Mouse (Mus musculus): ENCODE measurements around the gene Bcl2l12. TPM values are rescaled to one million over a fixed set of nuclear protein-coding genes. Genes with fewer than 3 reads are reported as not detected.
A peak's percentile ranks its signal among the peaks of the same experiment; 100 is the strongest.

Gene Bcl2l12
- 12.3 and 13.7 TPM in 2 replicates for polyA plus RNA-seq (2015; fragmentation: Nextera tagmentation; extraction: Ambion mirVana)

DNA sequence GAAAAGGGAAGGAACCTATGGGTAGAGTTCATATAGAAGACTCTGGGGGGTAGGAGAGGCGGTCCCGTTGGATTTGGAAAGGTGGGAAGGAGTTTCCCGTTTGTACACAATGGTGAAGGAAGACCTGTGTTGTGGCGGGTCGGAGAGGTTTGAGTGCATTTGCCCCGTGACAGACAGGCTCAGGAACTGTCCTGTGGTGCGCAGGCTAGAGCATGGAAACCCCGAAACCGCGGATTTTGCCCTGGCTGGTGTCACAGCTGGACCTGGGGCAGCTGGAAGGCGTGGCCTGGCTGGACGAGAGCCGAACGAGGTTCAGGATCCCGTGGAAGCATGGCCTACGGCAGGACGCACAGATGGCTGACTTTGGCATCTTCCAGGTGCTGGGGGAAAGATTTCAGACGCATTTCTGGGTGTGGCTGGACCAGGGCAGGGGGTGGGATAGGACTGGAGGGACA, at the start of gene Bcl2l12:
Gene Bcl2l12 (minus strand): TSS at position 212 of the 455 bp plus-strand sequence.
- H3K36me3 ChIP-seq (replicated peaks) = peaks cover 64% of the 10 kb centered on the region
- peak within 1 kb of the TSS; percentile 67 for H3K4me3 ChIP-seq (replicated peaks)
- ATAC-seq (ENCODE audit: insufficient read depth) = no peak
- peak within 1 kb of the TSS; percentile 92 for H3K4me2 ChIP-seq
- H3K27me3 ChIP-seq = no peaks in the 10 kb centered on the region
- peak within 1 kb of the TSS; percentile 93 for H3K27ac ChIP-seq (replicated peaks)
- peaks cover 43% of the 10 kb centered on the region for H3K4me1 ChIP-seq (replicated peaks)
- peak within 1 kb of the TSS; percentile 76 for H3K9ac ChIP-seq
- WGBS (ENCODE audit: insufficient replicate concordance) = under 1% methylated on average over 18 of the region's 18 CpGs
- no peaks in the 10 kb centered on the region for H3K9me3 ChIP-seq (replicated peaks)

GRCm38 (mm10) chr7:45047491-45047890, 49.0 kb upstream of the Bcl2l12 start:
- no peaks in the 10 kb centered on the region for H3K27me3 ChIP-seq
- peaks cover 25% of the 10 kb centered on the region for H3K4me1 ChIP-seq (replicated peaks)
- H3K9me3 ChIP-seq (replicated peaks) = no peaks in the 10 kb centered on the region
- no peak overlapping the region for H3K27ac ChIP-seq (replicated peaks)
- ATAC-seq (ENCODE audit: insufficient read depth) = no peak
- 90% methylated on average over 14 of the region's 14 CpGs for WGBS (ENCODE audit: insufficient replicate concordance)
- no peak overlapping the region for H3K9ac ChIP-seq
- peaks cover 84% of the 10 kb centered on the region for H3K36me3 ChIP-seq (replicated peaks)
- no peak overlapping the region for H3K4me3 ChIP-seq (replicated peaks)
- no peak overlapping the region for H3K4me2 ChIP-seq

DNA sequence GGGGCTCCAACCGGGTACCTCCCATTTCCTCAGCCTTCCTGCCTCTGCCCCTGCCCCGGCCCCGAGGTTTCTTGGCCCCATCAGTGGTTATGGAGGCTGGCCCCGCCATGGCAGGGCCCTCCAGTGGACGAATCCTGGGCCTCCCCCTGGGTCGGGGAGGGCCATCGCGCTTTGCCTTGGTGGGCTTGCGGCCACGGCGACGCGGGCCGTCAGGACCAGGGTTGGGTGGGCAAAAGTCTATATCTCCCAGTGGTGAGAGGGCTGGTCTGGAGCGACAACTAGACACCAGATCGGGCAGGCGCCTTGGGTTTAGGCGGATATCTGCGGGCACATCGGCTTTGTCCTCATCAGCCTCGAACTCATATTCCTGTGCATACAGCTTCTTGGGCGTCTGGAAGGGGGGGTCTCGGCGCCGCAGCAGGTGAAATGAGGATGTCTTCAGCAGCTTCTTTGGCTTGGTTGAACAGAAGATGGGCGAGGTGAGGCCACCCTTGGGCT, 48.4 kb upstream of the Bcl2l12 start:
- no peaks in the 10 kb centered on the region for H3K9me3 ChIP-seq (replicated peaks)
- H3K4me3 ChIP-seq (replicated peaks) = no peak overlapping the region
- H3K4me2 ChIP-seq = no peak overlapping the region
- H3K27ac ChIP-seq (replicated peaks) = no peak overlapping the region
- peaks cover 90% of the 10 kb centered on the region for H3K36me3 ChIP-seq (replicated peaks)
- no peaks in the 10 kb centered on the region for H3K27me3 ChIP-seq
- no peak for ATAC-seq (ENCODE audit: insufficient read depth)
- WGBS (ENCODE audit: insufficient replicate concordance) = 88% methylated on average over 26 of the region's 26 CpGs
- peaks cover 20% of the 10 kb centered on the region for H3K4me1 ChIP-seq (replicated peaks)
- no peak overlapping the region for H3K9ac ChIP-seq

GRCm38 (mm10) chr7:45045741-45046140, 47.2 kb upstream of the Bcl2l12 start:
- Histone ChIP-seq H3K9ac (no peak overlapping the region), H3K27ac (replicated peaks) (no peak overlapping the region), H3K4me3 (replicated peaks) (no peak overlapping the region), H3K4me2 (no peak overlapping the region), H3K9me3 (replicated peaks) (no peaks in the 10 kb centered on the region), H3K4me1 (replicated peaks) (peaks cover 8% of the 10 kb centered on the region), H3K27me3 (no peaks in the 10 kb centered on the region), H3K36me3 (replicated peaks) (peaks cover 97% of the 10 kb centered on the region)
- WGBS (ENCODE audit: insufficient replicate concordance) = 89% methylated on average over 22 of the region's 22 CpGs
- ATAC-seq (ENCODE audit: insufficient read depth) = no peak

DNA sequence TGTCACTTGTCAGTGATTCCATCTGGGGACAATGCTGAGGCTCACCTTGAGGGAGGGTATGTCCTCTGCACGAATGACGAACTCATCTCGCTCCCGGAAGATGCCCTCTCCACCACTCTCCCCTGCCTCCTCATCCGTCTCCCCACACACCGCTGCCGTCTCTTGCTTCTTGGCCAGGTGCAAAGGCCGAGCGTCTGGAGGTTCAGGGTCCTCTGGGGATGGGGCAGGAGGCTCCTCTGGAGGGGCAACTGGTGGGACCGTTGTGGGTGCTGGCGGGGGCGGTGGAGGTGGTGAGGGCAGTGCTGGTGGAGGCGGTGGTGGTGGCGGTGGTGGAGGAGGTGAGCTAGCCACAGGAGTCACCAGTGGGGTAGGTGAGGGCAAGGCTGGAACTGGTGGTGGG, 44.8 kb upstream of the Bcl2l12 start:
- Histone ChIP-seq H3K36me3 (replicated peaks) (peaks cover 97% of the 10 kb centered on the region), H3K27me3 (no peaks in the 10 kb centered on the region), H3K27ac (replicated peaks) (no peak overlapping the region), H3K9me3 (replicated peaks) (no peaks in the 10 kb centered on the region), H3K4me2 (no peak overlapping the region), H3K4me1 (replicated peaks) (0 out of 2 replicates have a peak, but pooled peaks cover under 1% of the 10 kb centered on the region), H3K9ac (no peak overlapping the region), H3K4me3 (replicated peaks) (no peak overlapping the region)
- WGBS (ENCODE audit: insufficient replicate concordance) = 91% methylated on average over 14 of the region's 14 CpGs
- ATAC-seq (ENCODE audit: insufficient read depth) = no peak

DNA sequence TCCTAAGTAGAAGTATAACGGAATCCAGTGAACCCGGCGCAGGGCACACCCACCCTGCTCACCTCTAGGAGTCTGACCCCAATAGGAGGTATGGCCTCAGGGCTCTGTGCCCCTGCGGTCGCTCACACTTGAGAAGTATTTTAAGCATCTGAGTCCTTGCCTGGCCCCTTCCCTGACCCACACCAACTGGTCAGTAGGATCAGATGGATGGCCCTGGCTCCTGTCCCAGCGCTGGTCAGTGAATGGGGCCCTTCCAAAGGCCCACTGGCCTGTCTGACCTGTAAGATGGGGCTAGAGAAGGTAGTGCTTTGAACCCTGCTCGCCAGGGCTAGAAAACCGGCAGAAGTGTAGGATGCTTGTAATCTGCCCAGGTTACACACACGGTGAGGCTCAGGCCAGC, 42.3 kb upstream of the Bcl2l12 start:
- Histone ChIP-seq H3K9ac (no peak overlapping the region), H3K27ac (replicated peaks) (no peak overlapping the region), H3K36me3 (replicated peaks) (peaks cover 97% of the 10 kb centered on the region), H3K4me3 (replicated peaks) (no peak overlapping the region), H3K27me3 (no peaks in the 10 kb centered on the region), H3K4me1 (replicated peaks) (0 out of 2 replicates have a peak, but pooled peaks cover 6% of the 10 kb centered on the region), H3K4me2 (no peak overlapping the region), H3K9me3 (replicated peaks) (no peaks in the 10 kb centered on the region)
- no peak for ATAC-seq (ENCODE audit: insufficient read depth)
- 82% methylated on average over 9 of the region's 9 CpGs for WGBS (ENCODE audit: insufficient replicate concordance)

GRCm38 (mm10) chr7:45038411-45038810, 39.9 kb upstream of the Bcl2l12 start:
- H3K9ac ChIP-seq = no peak overlapping the region
- ATAC-seq (ENCODE audit: insufficient read depth) = no peak
- H3K4me2 ChIP-seq = no peak overlapping the region
- H3K9me3 ChIP-seq (replicated peaks) = no peaks in the 10 kb centered on the region
- no peaks in the 10 kb centered on the region for H3K27me3 ChIP-seq
- H3K36me3 ChIP-seq (replicated peaks) = peaks cover 98% of the 10 kb centered on the region
- 0 out of 2 replicates have a peak, but pooled peaks cover 6% of the 10 kb centered on the region for H3K4me1 ChIP-seq (replicated peaks)
- no peak overlapping the region for H3K4me3 ChIP-seq (replicated peaks)
- 81% methylated on average over 9 of the region's 9 CpGs for WGBS (ENCODE audit: insufficient replicate concordance)
- H3K27ac ChIP-seq (replicated peaks) = no peak overlapping the region

GRCm38 (mm10) chr7:45037720-45038361, 39.3 kb upstream of the Bcl2l12 start:
- H3K27ac ChIP-seq (replicated peaks) = no peak overlapping the region
- no peak overlapping the region for H3K4me2 ChIP-seq
- ATAC-seq (ENCODE audit: insufficient read depth) = 0 out of 2 replicates have a peak, but pooled peaks have one; percentile 51
- peaks cover 98% of the 10 kb centered on the region for H3K36me3 ChIP-seq (replicated peaks)
- H3K4me3 ChIP-seq (replicated peaks) = no peak overlapping the region
- 48% methylated on average over 7 of the region's 7 CpGs for WGBS (ENCODE audit: insufficient replicate concordance)
- H3K4me1 ChIP-seq (replicated peaks) = 0 out of 2 replicates have a peak, but pooled peaks cover 6% of the 10 kb centered on the region
- no peaks in the 10 kb centered on the region for H3K9me3 ChIP-seq (replicated peaks)
- no peaks in the 10 kb centered on the region for H3K27me3 ChIP-seq
- no peak overlapping the region for H3K9ac ChIP-seq

GRCm38 (mm10) chr7:45036702-45037101, 38.2 kb upstream of the Bcl2l12 start:
- WGBS (ENCODE audit: insufficient replicate concordance) = 71% methylated on average over 11 of the region's 11 CpGs
- Histone ChIP-seq H3K9ac (no peak overlapping the region), H3K27ac (replicated peaks) (no peak overlapping the region), H3K36me3 (replicated peaks) (peaks cover 98% of the 10 kb centered on the region), H3K4me1 (replicated peaks) (0 out of 2 replicates have a peak, but pooled peaks cover 6% of the 10 kb centered on the region), H3K27me3 (no peaks in the 10 kb centered on the region), H3K4me2 (no peak overlapping the region), H3K9me3 (replicated peaks) (no peaks in the 10 kb centered on the region), H3K4me3 (replicated peaks) (no peak overlapping the region)
- ATAC-seq (ENCODE audit: insufficient read depth) = no peak

GRCm38 (mm10) chr7:45035631-45036030, 37.1 kb upstream of the Bcl2l12 start:
- Histone ChIP-seq H3K27me3 (no peaks in the 10 kb centered on the region), H3K27ac (replicated peaks) (no peak overlapping the region), H3K4me2 (no peak overlapping the region), H3K4me3 (replicated peaks) (no peak overlapping the region), H3K4me1 (replicated peaks) (0 out of 2 replicates have a peak, but pooled peaks cover 6% of the 10 kb centered on the region), H3K9ac (no peak overlapping the region), H3K36me3 (replicated peaks) (peaks cover 99% of the 10 kb centered on the region), H3K9me3 (replicated peaks) (no peaks in the 10 kb centered on the region)
- ATAC-seq (ENCODE audit: insufficient read depth) = no peak
- WGBS (ENCODE audit: insufficient replicate concordance) = 68% methylated on average over 3 of the region's 3 CpGs

DNA sequence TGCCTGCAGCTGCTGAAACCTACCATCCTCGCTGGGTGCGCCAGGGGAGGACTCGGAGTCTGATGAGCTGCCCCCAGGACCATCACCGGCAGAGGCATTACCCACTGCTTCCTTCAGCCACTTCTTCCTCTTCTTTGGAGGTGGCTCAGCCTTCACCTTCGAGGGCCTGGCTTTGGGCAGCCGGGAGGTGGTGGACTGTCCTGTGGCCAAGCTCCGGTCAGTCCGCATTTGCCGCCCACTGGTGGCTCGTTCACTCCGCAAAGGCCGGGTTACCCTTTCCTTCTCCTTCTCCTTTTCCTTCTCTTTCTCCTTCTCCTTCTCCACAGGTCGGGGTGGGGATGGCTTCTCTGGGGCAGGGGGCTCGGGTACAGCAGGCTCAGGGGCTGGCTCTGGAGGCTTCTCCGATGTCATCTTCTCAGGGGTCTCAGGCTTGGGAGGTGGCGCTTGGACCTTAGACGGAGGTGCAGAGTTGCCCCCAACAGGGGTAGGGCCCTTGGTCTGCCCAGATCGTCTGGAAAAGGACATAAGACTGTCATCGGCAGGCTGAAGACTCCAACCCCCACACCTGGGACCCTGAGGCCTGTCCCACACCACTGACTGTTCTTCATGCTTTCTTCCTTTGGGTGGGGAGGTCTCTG, 35.3 kb upstream of the Bcl2l12 start:
- no peak overlapping the region for H3K27ac ChIP-seq (replicated peaks)
- no peak overlapping the region for H3K9ac ChIP-seq
- H3K27me3 ChIP-seq = no peaks in the 10 kb centered on the region
- ATAC-seq (ENCODE audit: insufficient read depth) = no peak
- no peak overlapping the region for H3K4me2 ChIP-seq
- H3K36me3 ChIP-seq (replicated peaks) = peaks cover 97% of the 10 kb centered on the region
- no peak overlapping the region for H3K4me3 ChIP-seq (replicated peaks)
- no peaks in the 10 kb centered on the region for H3K9me3 ChIP-seq (replicated peaks)
- H3K4me1 ChIP-seq (replicated peaks) = 0 out of 2 replicates have a peak, but pooled peaks cover 6% of the 10 kb centered on the region
- 83% methylated on average over 19 of the region's 19 CpGs for WGBS (ENCODE audit: insufficient replicate concordance)
